Mouse (Mus musculus) adrenal gland, adult (tissue): ENCODE measurements around the gene Gm17174.
A peak's percentile ranks its signal among the peaks of the same experiment; 100 is the strongest.
"Not testable (repeated sequence)": the region's sequence is repeated elsewhere in the genome, so short reads cannot be mapped to it uniquely, and the experiment has no call there.

Experiments
- DNase-seq, 2 experiments: peaks; one replicate each; pipeline ENCODE4 v3.0.0; 2022 to 2023; ENCODE audit warnings: low spot score in 1 of 2; ENCODE audit not compliant: inconsistent age in 2 of 2

Gm17174 gene

DNA sequence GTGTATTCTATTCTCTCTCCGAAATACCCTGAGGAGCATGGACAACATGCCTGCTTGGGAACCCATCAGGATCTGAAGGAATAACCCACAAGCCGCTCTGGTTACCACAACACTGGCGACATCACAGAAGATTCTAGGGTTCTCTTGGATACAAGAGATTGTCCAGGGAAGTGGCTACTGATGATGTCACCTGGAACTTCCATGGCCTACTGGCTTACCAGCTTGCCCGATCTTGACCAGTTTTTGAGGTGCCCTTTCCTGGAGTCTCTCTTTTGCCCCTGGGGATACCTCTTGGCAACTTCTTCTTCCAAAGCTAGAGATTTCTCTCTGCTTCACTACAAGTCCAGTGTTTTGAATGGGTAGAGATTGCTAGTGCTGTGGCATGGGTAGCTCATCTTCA is at the start of gene Gm17174:
Gm17174 (minus strand) TSS at position 101 of the 400 bp plus-strand sequence.
- DNase-seq: not testable (repeated sequence)

DNA sequence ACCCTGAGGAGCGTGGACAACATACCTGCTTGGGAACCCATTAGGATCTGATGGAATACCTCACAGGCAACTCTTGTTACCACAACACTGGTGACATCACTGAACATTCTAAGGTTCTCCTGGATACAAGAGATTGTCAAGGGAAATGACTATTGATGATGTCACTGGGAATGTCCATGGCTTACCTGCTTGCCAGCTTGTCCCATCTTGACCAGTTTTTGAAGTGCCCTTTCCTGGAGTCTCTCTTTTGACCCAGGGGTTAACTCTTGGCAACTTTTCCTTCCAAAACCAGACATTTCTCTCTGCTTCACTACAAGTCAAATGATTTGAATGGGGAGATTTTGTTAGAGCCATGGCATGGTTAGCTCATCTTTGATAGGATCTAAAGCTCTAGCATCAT is 43.6 kb upstream of the Gm17174 start, which contains the start of gene Gm4181:
Gm4181 (minus strand) TSS at position 101 of the 400 bp plus-strand sequence.
- DNase-seq: not testable (repeated sequence)

DNA sequence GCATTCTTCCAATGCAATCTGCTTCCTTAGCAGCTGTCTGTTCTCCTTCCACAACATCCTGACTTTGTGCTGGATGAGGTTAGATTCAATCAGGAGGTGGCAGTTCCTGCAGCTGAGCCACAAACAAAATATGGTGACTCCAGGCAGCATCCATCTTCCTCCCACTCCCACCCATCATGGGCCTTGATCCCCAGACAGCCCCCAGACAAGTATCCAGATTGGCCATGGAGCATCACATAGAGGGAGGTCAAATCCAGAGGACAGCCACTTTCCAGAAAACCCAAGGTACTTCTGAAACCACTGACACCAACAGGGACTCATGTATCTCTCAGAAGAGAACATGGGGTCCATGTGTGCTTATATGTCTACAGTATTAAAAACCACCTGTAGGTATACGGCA is 40.5 kb upstream of the Gm17174 start:
- DNase-seq: peak; percentile 28 to 49

DNA sequence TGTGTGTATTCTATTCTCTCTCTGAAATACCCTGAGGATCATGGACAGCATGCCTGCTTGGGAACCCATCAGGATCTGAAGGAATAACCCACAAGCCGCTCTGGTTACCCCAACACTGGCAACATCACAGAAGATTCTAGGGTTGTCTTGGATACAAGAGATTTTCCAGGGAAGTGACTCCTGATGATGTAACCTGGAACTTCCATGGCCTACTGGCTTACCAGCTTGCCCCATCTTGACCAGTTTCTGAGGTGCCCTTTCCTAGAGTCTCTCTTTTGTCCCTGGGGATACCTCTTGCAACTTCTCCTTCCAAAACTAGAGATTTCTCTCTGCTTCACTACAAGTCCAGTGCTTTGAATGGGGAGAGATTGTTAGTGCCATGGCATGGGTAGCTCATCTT is 19.3 kb upstream of the Gm17174 start, which contains the start of gene Gm17078:
Gm17078 (minus strand) TSS at position 101 of the 400 bp plus-strand sequence.
- no peak for DNase-seq

DNA sequence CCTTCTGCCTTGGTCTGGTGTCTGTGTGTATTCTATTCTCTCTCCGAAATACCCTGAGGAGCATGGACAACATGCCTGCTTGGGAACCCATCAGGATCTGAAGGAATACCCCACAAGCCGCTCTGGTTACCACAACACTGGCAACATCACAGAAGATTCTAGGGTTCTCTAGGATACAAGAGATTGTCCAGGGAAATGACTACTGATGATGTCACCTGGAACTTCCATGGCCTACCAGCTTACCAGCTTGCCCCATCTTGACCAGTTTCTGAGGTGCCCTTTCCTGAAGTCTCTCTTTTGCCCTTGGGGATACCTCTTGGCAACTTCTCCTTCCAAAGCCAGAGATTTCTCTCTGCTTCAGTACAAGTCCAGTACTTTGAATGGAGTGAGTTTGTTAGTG is 18.0 kb downstream of the Gm17174 start, which contains the start of gene Gm17175:
Gm17175 (minus strand) TSS at position 101 of the 400 bp plus-strand sequence.
- DNase-seq: not testable (repeated sequence)

DNA sequence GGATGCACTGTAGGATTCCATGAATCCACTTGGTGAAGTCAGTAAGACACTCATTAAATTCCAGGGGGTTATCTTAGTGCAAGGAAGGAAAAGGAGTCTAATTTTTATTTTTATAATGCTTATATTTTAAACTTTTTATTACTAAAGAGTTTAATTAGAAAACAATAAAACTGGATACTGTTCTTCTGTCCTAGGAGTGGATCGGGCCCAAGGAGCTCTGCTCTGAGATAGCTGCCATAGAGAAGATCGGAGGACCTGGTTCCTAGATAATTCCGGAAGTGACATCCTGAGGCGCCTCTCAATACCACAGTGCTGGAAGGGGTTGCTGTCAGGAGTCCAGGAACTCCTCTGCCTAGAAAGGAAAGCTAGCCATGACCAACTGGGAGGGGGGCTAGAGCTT is 39.4 kb downstream of the Gm17174 start, which contains the start of gene Gm5622:
Gm5622 (plus strand) TSS at position 301 of the 400 bp plus-strand sequence.
- DNase-seq: no peak
